Mouse (Mus musculus) brown adipose tissue, adult 24 weeks (tissue): Measurements from ENCODE around the gene Nr5a1. TPM values are rescaled to one million over a fixed set of nuclear protein-coding genes. Genes with fewer than 3 reads are reported as not detected.

Source experiments
- H3K27ac ChIP-seq: fragments of 200-500 bp; replicated peaks from 2 replicates; pipeline ENCODE4 v1.5.1; 2012; ENCODE audit warnings: low read depth, mild to moderate bottlenecking, low read length
- H3K4me1 ChIP-seq: fragments of 200-500 bp; 2 replicates; pipeline ENCODE4 v1.6.1; 2012; ENCODE audit warnings: low read length, mixed read lengths; ENCODE audit not compliant: control insufficient read depth, insufficient read depth, insufficient read length
- H3K4me3 ChIP-seq: fragments of 200-500 bp; 2 replicates; pipeline ENCODE4 v1.5.1; 2012; ENCODE audit warnings: low read depth, mild to moderate bottlenecking, low read length, moderate library complexity; ENCODE audit not compliant: insufficient read depth
- polyA plus RNA-seq: library from polyadenylated mRNA; stranded (reverse); fragments of >200 nt; gene quantifications from 2 replicates; pipeline ENCODE4 v1.2.4, GENCODE M21; 2012; ENCODE audit not compliant: missing spikeins, insufficient read depth, insufficient read length

Gene Nr5a1
- polyA plus RNA-seq, 1 experiment: not detected

DNA sequence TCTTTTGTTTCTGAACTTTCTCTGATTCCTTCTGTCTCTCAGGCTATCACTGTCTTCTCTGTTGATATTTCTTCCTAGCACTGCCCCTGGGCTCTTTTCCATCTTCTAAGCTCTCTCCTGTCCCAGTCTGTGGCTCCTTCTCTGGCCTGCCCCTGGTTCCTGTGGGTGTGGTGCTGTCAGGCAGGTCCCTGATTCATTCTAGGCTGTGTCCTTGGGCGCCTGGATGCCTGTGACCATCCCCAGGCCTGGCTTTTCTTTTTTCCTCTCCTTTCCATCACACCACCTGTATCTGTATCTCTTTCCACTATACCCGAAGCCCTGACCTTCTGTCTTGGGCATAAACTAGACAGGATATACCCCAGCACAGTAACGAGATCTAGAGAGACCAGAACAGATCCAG lies 28.6 kb downstream of the Nr5a1 start:
- Histone ChIP-seq H3K27ac (no peak overlapping the region), H3K4me3 (no peak overlapping the region), H3K4me1 (no peaks in the 10 kb centered on the region)

DNA sequence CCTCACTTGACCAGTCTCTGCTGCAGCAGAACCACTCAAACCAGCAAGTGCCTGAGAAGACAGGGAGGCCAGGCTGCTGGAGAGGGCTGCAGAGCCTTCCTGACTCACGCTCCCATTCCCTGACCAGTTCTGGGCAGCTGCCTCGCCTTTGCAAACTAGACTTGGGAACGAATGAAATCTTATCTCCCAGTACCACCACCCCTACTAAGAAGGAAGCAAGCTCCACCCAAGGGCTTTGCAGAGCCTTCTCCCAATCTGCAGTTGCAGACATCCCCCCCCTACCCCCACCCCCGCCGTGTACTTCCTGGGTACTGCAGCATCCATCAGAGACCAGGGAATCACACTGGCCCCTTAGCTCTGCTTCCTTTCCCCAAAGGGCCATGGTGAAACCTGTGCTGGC lies 31.3 kb downstream of the Nr5a1 start:
- no peak overlapping the region for H3K4me3 ChIP-seq
- no peaks in the 10 kb centered on the region for H3K4me1 ChIP-seq
- no peak overlapping the region for H3K27ac ChIP-seq

DNA sequence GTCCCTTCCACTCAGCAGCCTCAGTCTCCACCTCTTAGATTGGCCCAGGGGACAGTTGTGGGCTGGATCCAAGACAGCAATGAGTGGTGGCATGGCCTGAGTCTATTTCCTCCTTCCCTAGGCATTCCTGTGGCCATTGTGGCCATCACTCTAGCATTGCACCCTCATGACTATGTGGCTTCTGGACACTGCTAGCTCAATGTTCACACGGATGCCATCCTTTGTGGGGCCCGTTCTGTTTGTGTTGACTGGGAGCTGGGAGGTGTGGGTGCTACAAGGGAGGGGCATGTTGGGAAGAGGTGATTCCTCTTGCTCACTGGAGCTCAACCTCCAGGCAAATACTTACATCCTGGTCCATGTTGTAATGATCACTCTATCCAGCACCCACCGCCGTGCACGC lies 32.1 kb downstream of the Nr5a1 start:
- no peak overlapping the region for H3K4me3 ChIP-seq
- no peak overlapping the region for H3K27ac ChIP-seq
- H3K4me1 ChIP-seq: no peaks in the 10 kb centered on the region

DNA sequence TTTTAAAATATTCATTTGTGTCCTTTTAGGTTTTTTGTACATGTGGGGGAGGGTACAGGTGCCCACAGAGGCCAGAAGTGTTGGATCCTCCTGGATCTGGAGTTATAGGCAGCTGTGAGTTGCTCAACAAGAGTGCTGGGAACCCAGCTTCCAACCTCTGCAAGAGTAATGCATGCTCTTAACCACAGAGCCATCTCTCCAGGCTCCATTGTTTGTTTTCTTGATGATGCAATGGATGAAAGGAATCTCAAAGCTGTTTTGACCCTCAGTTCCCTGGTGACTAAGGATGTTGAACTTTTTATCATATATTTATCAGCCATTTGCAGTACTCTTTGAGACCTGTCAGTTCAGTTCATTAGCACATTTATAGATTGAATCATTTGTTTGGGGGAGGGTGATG lies 35.4 kb downstream of the Nr5a1 start:
- Histone ChIP-seq H3K4me1 (no peaks in the 10 kb centered on the region), H3K27ac (no peak overlapping the region), H3K4me3 (no peak overlapping the region)

DNA sequence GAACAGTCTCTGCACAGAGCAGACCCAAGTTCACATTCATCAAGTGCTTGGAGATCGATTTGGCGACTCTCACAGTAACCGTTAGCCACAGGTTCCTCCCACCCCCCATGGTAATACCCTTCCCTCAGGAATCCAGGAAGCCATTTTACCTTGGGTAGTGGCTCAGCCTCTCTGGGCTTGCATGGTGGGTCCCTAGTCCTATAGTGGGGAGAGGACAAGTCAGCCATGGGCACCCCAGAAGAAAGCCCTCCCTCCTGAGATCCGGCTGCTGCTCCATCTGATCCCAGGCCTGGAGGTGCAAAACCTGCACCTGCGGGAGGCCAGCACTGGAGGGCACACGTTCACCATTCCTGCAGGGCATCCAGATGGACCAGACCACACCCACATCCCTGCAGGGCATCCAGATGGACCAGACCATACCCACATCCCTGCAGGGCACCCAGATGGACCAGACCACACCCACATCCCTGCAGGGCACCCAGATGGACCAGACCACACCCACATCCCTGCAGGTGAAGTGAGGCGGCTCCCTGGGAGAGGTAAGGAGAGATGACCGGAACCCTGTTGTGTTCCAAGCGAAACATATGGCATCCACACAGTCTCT lies 38.9 kb downstream of the Nr5a1 start:
- Histone ChIP-seq H3K4me3 (no peak overlapping the region), H3K27ac (no peak overlapping the region), H3K4me1 (no peaks in the 10 kb centered on the region)

DNA sequence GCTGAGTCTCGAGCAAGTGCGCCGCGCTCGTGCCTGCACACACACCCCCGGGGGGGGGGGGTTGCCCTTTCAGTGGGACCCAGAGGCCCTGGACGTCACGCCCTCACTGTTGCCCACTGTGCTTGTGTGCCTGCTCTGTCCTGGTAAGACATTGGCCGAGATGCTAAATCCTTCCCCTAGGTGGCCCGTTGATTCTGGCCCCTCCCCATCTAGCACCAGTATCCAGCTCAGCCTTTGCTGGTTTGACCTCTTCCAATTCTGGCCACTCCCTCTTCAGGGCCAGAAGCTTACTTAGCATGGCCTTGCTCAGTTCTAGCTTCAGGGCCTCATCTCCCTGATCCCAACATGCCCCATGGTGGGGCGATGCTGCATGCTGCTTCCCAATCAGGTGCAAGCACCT lies 41.8 kb downstream of the Nr5a1 start:
- no peak overlapping the region for H3K4me3 ChIP-seq
- H3K27ac ChIP-seq: no peak overlapping the region
- H3K4me1 ChIP-seq: no peaks in the 10 kb centered on the region

DNA sequence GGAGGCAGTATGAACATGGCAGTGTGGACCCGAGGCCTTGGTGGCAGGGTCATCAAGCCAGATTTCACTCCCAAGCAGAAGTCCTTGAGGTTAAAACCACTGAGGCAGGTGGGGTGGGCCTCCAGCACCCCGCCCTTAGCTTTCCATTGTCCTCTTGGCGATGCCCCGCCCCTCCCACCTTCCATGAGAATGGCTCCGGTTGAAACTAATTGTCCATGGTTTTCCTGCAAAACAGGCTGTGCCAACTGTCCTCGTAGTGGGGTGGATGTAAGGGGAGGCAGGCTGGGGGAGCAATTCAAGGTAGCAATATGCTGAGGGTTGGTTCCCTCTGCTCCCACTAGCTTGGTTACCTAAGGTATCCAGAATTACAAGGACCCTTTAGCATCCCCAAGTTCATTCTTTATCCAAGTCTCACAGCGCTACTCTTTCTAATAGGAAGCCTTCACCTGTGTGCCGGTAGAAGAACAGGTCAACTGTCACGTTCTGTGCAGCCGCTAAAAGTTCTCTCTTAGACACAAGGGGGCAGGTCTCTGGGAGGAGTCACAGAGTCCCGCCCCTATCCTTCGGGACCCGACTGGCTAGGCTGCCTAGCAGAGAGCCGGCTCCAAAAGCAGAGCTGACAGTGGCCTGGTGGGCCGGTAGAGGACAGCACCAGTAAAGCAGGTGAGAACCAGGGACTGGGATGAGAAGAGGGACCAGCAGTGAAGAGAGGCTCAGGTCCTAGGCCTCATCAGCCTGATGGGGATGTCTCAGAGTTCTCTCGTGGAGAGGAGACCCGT lies 45.4 kb downstream of the Nr5a1 start:
- Histone ChIP-seq H3K4me1 (no peaks in the 10 kb centered on the region), H3K27ac (no peak overlapping the region), H3K4me3 (no peak overlapping the region)

DNA sequence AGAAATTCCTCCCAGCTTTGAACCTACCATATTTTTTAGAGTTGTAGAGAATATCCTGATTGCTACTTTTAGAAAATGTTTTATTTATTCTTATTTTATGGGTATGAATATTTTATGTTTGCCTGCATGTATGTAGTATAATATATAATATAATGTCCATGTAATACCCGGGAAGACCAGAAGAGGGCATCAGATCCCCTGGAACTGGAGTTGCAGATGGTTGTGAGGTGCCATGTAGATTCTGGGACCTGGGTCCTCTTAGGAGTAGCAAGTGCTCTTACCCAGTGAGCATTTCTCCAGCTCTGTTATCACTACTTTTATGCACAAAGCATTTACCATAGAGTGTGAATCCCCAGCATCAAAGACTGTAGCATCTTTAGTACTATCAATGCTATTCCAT lies 52.9 kb downstream of the Nr5a1 start:
- no peaks in the 10 kb centered on the region for H3K4me1 ChIP-seq
- no peak overlapping the region for H3K27ac ChIP-seq
- H3K4me3 ChIP-seq: no peak overlapping the region

DNA sequence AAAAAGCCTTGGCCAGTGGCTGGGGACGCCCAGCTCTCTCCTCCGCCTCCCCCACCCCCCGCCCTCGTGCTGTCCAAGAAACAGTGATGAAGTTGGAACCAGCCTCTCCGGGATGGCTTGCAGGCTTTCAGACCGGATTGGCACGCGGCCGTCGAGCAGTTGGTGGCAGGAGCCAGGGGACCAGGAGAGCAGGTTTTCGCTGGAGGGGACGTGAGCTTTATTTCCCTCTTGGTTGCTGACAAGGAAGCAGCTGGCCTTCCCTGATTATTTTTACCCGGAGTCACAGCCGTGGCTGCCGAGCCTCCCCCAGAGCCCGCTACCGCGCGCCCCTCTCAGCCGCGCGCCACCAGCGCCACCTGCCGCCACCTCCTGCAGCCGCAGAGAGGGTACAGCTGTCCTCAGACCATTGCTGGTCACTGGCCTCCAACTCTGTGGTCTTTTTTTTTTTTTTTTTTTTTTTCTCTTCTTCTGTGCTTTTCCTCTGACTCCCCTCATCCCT lies 56.0 kb downstream of the Nr5a1 start:
- Histone ChIP-seq H3K27ac (no peak overlapping the region), H3K4me1 (no peaks in the 10 kb centered on the region), H3K4me3 (peak overlapping the region; percentile 44)

DNA sequence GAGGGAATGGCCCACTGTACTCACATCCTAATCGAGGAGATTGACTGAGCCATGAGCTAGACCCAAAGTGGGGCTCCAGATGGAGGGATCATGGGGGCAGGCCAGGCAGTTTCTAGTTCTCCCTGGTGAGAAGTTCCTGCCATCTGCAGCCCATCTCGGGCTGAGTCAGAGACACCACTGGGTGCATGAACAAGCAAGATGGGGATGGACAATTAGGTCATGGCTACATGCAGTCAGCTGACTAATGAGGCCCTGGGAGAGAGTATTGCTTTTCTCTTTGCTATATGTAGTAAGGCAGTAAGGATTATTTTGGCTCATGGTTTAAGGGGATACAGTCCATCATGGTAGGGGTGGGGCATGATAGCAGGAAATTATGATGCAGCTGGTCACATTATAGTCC lies 60.6 kb downstream of the Nr5a1 start:
- no peaks in the 10 kb centered on the region for H3K4me1 ChIP-seq
- H3K27ac ChIP-seq: no peak overlapping the region
- H3K4me3 ChIP-seq: no peak overlapping the region

DNA sequence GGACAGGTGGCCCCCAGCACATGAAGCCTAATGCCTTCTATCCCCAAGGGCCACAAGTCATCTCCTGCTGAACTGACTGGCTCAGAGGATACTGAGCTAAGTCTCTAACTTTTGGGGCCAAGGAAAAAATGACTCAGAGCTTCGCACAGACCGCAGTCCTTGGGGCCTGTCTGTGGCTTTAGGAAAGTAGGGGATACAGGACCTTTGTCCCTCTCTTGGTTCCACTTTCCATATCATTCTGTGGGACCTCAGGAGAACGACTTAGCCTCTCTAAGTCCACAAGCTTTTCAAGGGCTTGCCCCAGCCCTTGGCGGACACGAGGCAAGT lies 61.1 kb downstream of the Nr5a1 start:
- Histone ChIP-seq H3K4me1 (no peaks in the 10 kb centered on the region), H3K27ac (no peak overlapping the region), H3K4me3 (no peak overlapping the region)

DNA sequence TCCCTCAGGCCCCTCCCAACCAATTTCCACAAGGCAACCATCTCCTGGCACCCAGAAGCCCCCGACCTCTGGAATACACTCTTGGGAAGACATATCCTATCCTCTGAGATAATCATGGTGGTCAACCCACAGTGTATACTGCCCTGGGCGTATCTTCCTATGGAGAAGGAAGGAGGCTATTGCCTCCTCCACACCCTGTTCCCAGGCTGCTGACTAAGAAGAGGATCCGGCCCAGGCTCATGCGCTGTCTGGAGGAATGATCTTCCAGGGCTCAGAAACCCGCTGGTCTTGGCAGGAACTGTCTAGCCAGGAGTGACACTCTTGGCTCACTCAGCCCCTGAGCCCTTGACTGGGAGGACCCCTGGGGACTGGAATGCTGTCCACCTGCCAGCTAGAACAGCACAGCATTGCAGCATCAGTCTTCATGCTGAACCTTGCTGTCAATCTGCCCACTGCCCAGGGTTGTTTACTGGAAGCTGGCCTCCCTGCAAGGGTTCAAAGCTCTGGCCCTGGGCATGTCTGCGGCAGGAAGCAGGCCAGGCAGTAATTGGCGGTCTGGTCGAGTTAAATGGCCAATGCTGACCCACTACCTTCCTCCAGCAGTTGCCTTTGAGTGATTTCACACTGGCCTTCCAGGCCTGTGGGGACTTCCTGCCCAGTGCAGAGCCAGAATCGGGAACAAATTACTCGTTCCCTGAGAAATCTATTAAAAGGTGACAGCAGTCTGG lies 61.6 kb downstream of the Nr5a1 start:
- no peak overlapping the region for H3K27ac ChIP-seq
- H3K4me3 ChIP-seq: no peak overlapping the region
- no peaks in the 10 kb centered on the region for H3K4me1 ChIP-seq

DNA sequence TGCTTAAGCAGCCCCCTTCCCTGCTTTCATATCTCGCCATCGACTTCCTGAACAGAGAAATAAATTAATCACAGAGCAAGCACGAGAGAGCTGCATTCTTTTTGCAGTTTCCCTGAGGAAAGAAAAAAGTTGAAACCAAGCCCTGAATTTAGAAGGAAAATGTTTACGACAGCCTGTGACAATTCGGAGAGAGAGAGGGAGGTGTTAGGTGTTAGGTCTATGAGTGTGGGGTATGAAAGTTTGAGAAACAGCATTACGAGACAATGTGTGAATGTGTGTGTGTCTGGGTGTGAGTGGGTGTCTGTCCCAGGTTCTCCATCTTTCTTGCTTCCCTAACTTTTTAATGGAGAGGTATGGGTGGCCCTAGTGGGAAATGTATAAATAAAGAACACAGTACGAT lies 62.2 kb downstream of the Nr5a1 start:
- Histone ChIP-seq H3K4me1 (no peaks in the 10 kb centered on the region), H3K4me3 (no peak overlapping the region)

DNA sequence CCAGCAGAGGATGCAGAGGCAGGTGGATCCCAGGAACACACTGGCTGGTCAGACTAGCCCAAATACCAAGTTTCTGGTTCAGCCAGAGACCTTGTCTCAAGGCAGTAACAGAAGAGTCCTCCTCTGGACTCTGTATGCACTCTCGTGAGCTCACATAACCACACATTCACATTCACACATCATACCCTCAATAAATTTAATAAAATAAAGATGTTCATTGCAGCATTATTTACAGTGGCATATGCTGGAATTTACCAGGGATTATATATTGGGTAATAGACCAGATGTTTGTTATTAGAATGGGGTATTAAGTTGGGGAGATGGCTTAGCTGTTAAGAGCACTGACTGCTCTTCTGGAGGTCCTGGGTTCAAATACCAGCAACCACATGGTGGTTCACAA lies 64.0 kb downstream of the Nr5a1 start:
- Histone ChIP-seq H3K4me1 (no peaks in the 10 kb centered on the region), H3K4me3 (no peak overlapping the region), H3K27ac (no peak overlapping the region)

More for the DNA sequence above, 62.2 kb downstream of the Nr5a1 start:
- H3K27ac ChIP-seq: no peak overlapping the region

DNA sequence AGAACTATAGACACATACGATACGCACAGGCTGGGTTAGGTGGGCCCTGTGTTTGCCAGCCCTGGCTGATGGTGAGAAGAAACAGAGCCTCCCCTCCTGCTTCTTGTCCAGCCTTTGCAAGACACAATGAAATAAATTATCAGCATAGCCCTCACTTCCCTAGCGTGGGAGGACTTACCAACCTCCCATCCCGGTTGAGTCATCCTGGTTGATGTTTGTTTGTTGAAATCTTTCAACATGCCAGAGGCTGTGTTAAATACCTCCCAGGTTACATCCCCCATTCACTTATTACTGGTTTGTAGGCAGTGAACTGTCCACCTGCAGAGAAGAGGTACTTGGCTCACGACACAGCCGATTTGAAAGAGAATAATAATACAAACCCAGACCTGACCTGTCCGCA lies 66.7 kb downstream of the Nr5a1 start:
- Histone ChIP-seq H3K4me1 (peaks cover 2% of the 10 kb centered on the region; the same call in 1 of the 2 replicates), H3K4me3 (no peak overlapping the region), H3K27ac (no peak overlapping the region)
